Mouse (Mus musculus) E14TG2a.4 (cell line): ENCODE results near the gene Smad9.

Experiments
- H3K27me3 ChIP-seq: 2 replicates; pipeline ENCODE4 v1.6.1; 2014; ENCODE audit warnings: low read length, control low read depth; ENCODE audit not compliant: insufficient read depth
- H3K36me3 ChIP-seq: 2 replicates; pipeline ENCODE4 v1.6.1; 2014; ENCODE audit warnings: low read length, control low read depth; ENCODE audit not compliant: insufficient read depth
- H3K4me1 ChIP-seq: replicated peaks from 2 replicates; pipeline ENCODE4 v1.6.1; 2014; ENCODE audit warnings: low read depth, low read length, control low read depth
- H3K4me3 ChIP-seq: replicated peaks from 2 replicates; pipeline ENCODE4 v1.5.1; 2014; ENCODE audit warnings: mild to moderate bottlenecking, low read length
- H3K9me3 ChIP-seq: 2 replicates; pipeline ENCODE4 v1.6.1; 2014; ENCODE audit warnings: low read length, control low read depth
- CTCF ChIP-seq: conservative IDR thresholded peaks from 2 replicates; pipeline ENCODE4 v1.5.1; 2014; ENCODE audit warnings: low read length
- NANOG ChIP-seq: IDR thresholded peaks from 2 replicates; pipeline ENCODE4 v1.6.1; 2014; ENCODE audit warnings: borderline replicate concordance, low read length, mixed read lengths
- POU5F1 ChIP-seq: IDR thresholded peaks from 2 replicates; pipeline ENCODE4 v1.6.1; 2014; ENCODE audit warnings: low read length, borderline replicate concordance

Gene Smad9

DNA sequence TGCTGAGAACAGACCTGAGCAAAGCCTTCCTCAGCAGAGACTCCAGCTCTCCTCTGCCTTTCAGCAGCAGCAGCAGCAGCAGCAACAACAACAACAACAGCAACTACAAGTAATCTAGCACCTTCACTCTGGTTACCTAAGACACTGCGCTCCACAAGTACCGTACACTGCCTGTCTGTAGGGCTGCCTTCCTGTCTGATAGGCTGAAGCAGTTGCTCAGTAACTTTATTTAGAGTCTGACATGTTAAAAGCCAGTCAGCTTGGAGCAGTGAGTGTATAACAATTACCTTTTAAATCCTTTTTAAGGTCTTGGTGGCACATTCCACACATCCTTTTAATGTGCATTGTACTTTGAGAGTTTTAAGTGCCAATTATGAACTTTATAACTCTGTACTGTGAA, 27.8 kb upstream of the Smad9 start:
- Histone ChIP-seq H3K9me3 (no peaks in the 10 kb centered on the region), H3K36me3 (peaks cover 92% of the 10 kb centered on the region), H3K27me3 (no peaks in the 10 kb centered on the region), H3K4me1 (peaks cover 27% of the 10 kb centered on the region), H3K4me3 (no peak overlapping the region)
- TF ChIP-seq CTCF (no peak), POU5F1 (no peak), NANOG (no peak)

DNA sequence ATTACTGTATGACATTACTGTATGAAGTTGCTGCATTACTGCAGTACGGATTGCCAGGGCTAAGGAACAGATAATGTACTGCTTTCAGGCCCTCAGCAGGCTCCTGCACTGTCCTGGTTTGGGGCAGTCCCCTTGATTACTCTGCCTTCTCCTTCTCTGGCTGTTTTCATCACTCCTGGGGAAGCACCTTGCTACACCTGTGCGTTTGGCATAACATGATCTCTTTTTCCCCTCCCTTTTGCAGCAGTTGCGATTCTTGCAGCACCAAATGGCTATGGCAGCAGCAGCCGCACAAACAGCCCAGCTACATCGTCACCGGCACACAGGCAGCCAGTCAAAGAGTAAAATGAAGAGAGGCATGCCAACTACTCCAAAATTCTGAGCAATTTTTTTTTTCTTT, 27.3 kb upstream of the Smad9 start:
- peaks cover 92% of the 10 kb centered on the region for H3K36me3 ChIP-seq
- no peaks in the 10 kb centered on the region for H3K27me3 ChIP-seq
- TF ChIP-seq CTCF (no peak), NANOG (no peak), POU5F1 (no peak)
- no peaks in the 10 kb centered on the region for H3K9me3 ChIP-seq
- H3K4me3 ChIP-seq = no peak overlapping the region
- peaks cover 28% of the 10 kb centered on the region for H3K4me1 ChIP-seq

DNA sequence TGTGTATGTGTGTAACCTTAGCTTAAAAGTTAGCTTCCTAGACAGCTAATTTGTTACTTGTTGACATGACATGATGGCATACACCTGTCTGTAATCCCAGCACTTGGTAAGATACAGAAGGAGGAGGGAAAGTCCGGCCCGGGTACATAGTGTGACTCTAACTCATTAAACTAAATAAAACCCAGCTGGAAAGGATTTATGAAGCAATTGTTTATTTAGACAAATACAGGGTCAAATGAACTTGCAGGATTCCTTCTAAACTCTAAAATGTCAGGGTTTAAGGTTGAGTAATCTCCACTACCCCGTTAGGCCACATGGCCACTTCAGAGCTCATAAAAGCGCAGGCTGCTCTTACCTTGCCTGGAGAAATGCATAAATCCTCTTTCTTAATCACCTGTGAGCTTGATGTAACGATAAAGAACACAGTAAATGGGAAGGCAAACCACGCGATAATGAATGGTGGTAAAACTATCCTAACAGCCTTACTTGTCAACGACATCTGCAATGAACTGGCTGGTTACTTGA, 23.7 kb upstream of the Smad9 start:
- H3K27me3 ChIP-seq = no peaks in the 10 kb centered on the region
- no peak overlapping the region for H3K4me3 ChIP-seq
- TF ChIP-seq POU5F1 (no peak), CTCF (no peak), NANOG (no peak)
- peaks cover 69% of the 10 kb centered on the region for H3K36me3 ChIP-seq
- peaks cover 22% of the 10 kb centered on the region for H3K4me1 ChIP-seq
- H3K9me3 ChIP-seq = no peaks in the 10 kb centered on the region

DNA sequence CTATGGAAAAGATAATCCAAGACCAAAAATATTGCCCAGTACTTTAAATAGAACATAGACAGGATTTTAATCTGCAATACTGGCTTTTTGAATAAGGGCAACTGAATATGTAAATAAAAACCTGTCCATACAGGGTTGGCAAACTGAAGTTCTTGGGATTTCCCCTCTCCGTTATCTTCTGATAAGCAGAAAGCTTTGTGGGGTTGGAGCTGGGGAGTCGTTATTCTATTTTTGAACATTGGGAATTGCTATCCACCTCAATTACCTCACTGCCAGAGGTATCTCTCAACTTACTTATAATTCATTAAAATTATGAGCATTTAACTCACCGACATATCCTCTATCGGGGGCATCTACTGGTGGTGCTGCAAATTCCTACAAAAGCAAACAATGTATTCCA, 23.0 kb upstream of the Smad9 start:
- Histone ChIP-seq H3K9me3 (no peaks in the 10 kb centered on the region), H3K4me3 (no peak overlapping the region), H3K36me3 (peaks cover 62% of the 10 kb centered on the region), H3K4me1 (peaks cover 27% of the 10 kb centered on the region), H3K27me3 (no peaks in the 10 kb centered on the region)
- TF ChIP-seq NANOG (no peak), CTCF (no peak), POU5F1 (no peak)

DNA sequence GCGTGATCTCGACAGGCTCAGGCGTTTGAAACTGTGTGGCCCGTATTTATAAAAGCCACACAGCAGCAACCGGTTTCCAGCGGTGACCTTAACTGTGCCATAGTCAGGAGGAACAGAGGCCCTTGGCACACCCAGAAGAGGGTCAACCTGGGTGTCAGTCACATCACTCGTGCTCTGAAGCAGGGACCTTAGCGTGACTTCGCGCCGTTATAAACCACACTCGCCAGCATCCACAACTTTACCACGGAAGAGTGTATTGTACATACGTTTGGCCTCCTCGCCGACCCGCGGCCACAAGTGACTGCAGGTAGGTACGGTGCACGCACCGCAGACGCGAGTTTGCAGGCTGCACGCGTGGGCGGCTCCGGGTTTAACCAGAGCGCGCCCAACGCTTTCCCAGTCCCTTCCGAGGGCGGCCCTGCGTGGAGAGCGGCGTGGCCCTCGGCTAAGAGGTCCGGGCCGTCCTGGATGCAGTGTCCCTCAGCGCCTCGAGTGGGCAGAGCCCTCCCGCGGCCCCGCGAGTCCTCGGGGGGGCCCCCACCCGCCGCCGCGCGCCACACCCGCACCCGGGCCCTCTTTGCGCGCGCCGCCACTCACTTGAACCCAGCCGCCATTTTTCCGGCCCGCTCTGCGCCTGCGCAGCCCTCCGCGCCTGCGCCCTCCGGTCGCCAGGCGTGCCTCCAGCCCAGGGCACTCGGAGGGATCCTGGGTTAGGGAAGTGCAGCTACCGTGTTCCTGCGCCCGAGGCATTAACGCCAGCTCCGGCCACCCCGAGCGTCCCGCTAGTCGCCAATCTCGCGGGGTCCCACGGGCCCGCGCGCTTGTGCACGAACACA, 20.8 kb upstream of the Smad9 start:
- Histone ChIP-seq H3K36me3 (peaks cover 54% of the 10 kb centered on the region), H3K27me3 (no peaks in the 10 kb centered on the region), H3K4me1 (peaks cover 22% of the 10 kb centered on the region), H3K9me3 (no peaks in the 10 kb centered on the region), H3K4me3 (peak overlapping the region; percentile 95)
- no peak for TF ChIP-seq CTCF
- TF ChIP-seq NANOG = no peak
- no peak for TF ChIP-seq POU5F1

DNA sequence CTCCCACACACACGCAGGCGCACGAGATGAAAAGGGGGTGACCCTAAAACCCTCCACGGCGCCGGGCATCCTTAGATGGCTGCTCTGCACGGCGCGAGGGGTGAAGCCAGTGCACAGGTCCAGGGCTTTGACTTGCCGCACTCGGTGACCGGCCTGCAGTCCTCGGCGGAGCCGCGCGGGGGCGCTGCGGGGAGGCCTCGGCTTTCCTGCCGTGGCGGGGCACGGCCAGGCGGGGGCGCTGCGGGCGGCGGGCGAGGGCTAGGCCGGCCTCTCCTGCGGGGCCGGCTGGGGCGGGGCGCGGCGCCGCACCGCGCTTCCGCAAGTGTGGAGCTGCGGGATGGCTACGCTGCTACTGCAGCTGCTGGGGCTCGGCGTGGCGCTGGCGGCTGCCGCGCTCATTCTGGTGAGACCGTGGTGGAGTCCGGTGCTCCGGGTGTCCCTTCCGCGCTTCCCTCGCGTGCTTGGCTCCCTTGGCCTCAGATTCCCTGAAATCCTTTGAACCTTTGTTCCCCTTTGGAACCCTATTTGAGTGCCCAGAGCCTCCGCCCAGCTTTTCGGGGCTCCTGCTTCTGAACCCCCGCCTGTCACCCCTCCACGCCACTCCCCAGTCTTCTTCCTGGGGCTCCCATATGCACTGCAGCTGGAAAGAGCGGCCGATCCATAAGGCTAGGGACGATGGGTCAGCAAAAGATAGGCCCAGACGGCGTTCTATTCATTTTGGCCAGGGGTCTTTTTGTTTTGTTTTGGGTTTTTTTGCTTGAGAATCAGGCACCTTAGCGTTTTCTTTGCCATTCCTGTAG, 19.9 kb upstream of the Smad9 start, which contains the start of the genes Exosc8 and Alg5:
Exosc8 (minus strand) TSS at position 147 of the 800 bp plus-strand sequence.
Alg5 (plus strand) TSS at position 293 of the 800 bp plus-strand sequence.
- Histone ChIP-seq H3K27me3 (no peaks in the 10 kb centered on the region), H3K36me3 (peaks cover 52% of the 10 kb centered on the region), H3K9me3 (no peaks in the 10 kb centered on the region), H3K4me3 (peak within 1 kb of the TSS; percentile 95), H3K4me1 (peaks cover 22% of the 10 kb centered on the region)
- no peak for TF ChIP-seq NANOG
- no peak for TF ChIP-seq POU5F1
- TF ChIP-seq CTCF = no peak

DNA sequence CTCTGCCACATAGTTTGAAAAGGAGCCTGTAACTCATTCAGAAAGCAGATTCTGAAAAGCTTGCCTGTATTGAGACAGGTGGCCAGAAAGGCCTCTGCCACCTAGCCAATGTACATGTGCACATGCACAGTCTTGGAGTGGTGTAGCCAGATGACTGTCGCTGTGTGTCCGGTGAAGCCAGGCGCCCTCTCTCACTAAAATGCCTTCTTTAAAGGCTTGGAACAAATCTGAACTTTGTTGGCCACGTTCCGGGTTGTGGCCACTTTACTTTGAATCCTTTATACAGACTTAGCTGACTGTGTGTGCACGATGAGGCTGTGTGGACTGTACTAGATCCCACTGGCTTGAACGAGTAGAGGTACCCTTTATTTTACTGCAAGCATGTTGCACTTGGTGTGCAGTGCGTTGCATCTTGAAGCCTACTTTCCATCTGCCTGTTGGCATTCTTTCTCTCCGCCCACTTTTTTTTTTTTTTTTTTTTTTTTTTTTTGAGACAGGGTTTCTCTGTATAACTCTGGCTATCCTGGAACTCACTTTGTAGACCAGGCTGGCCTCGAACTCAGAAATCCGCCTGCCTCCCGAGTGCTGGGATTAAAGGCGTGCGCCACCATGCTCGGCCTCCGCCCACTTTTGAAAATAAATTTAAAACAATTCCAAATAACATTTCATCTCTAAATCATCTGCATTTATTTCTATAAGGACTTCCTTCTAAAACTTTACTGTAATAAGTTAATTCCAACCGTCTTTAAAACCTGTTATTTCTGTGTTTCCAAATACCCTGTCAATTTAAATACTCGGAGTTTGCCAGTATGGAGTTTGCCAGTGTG, 19.1 kb upstream of the Smad9 start:
- Histone ChIP-seq H3K36me3 (peaks cover 52% of the 10 kb centered on the region), H3K4me1 (peaks cover 22% of the 10 kb centered on the region), H3K27me3 (no peaks in the 10 kb centered on the region), H3K9me3 (no peaks in the 10 kb centered on the region), H3K4me3 (peak overlapping the region; percentile 95)
- TF ChIP-seq NANOG = no peak
- no peak for TF ChIP-seq POU5F1
- TF ChIP-seq CTCF = no peak

DNA sequence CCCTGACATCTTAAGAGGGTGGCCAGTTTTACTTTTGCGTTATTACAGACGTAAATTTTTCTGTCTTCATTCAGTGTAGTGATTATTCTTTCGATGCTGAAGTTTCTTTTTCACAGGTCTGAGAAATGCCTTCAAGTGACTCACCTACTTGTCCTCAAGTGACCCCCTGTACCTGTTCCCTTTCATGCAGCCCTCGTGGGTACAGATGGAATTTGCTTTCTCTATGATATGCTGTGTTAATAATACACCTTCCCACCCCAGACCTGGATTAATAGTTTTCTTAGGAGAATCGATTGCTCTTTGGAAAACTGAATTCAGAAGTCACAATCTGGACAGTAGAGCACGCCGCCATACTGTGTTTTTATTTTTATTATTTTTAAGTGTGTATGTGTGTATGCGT, 18.1 kb upstream of the Smad9 start:
- no peak for TF ChIP-seq CTCF
- no peak for TF ChIP-seq POU5F1
- TF ChIP-seq NANOG = no peak
- peaks cover 52% of the 10 kb centered on the region for H3K36me3 ChIP-seq
- peaks cover 22% of the 10 kb centered on the region for H3K4me1 ChIP-seq
- no peaks in the 10 kb centered on the region for H3K9me3 ChIP-seq
- no peaks in the 10 kb centered on the region for H3K27me3 ChIP-seq
- no peak overlapping the region for H3K4me3 ChIP-seq
